Mouse (Mus musculus): ENCODE data around the gene Grm5. TPM values are rescaled to one million over a fixed set of nuclear protein-coding genes. Genes with fewer than 3 reads are reported as not detected.

Grm5 gene
- polyA plus RNA-seq, 1 experiment = not detected

DNA sequence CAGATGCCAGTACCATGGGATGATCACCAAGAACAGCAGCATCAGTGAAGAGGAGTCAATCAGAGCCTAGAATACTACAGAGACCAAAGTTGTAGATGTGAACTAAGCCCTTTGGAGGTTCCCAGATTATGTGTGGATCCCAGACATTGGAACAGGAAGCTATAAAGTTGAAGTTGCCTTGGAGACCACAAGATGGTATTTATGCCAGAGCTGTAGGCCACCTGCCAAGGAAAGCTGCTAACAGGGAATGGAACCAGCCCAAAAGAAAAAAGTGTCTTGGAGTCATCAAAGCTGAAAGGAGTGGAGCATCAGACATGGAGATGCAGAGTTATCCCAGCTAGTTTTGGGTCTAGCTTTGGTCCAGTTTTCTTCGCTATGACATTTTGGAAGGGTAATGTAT is 366.2 kb downstream of the Grm5 start:
- no peak overlapping the region for H3K27ac ChIP-seq (ENCODE audit: control insufficient read depth, insufficient read depth, low read length)
- WGBS = 91% methylated on average over 1 of the region's 1 CpGs
- H3K4me1 ChIP-seq (replicated peaks; ENCODE audit: control insufficient read depth, insufficient read depth, low read length) = no peaks in the 10 kb centered on the region
- TF ChIP-seq CTCF (IDR thresholded peaks at IDR 0.05; ENCODE audit: borderline replicate concordance, control insufficient read depth, extremely low read depth, insufficient read depth, low read length, poor library complexity) (no peak), POLR2A (IDR thresholded peaks at IDR 0.05; ENCODE audit: control insufficient read depth, extremely low read depth, insufficient read depth, low read length, poor library complexity) (no peak)
- no peaks in the 10 kb centered on the region for H3K27me3 ChIP-seq (ENCODE audit: control insufficient read depth, insufficient read depth, low read length)
- H3K4me3 ChIP-seq (ENCODE audit: control insufficient read depth, insufficient read depth, low read length) = no peak overlapping the region
- no peaks in the 10 kb centered on the region for H3K36me3 ChIP-seq (ENCODE audit: control insufficient read depth, insufficient read depth, low read length)
- DNase-seq = no peak

- WGBS = 51% methylated on average over 1 of the region's 1 CpGs
- no peaks in the 10 kb centered on the region for H3K27me3 ChIP-seq (ENCODE audit: control insufficient read depth, insufficient read depth, low read length)
Observed at GRCm38 (mm10) chr7:87973216-87973615, 389.2 kb downstream of the Grm5 start.

GRCm38 (mm10) chr7:87975041-87975440 is 391.1 kb downstream of the Grm5 start:
- no peak for DNase-seq
- H3K4me1 ChIP-seq (replicated peaks; ENCODE audit: control insufficient read depth, insufficient read depth, low read length) = no peaks in the 10 kb centered on the region

More at GRCm38 (mm10) chr7:87973216-87973615, 389.2 kb downstream of the Grm5 start:
- no peak overlapping the region for H3K27ac ChIP-seq (ENCODE audit: control insufficient read depth, insufficient read depth, low read length)
- TF ChIP-seq CTCF (IDR thresholded peaks at IDR 0.05; ENCODE audit: borderline replicate concordance, control insufficient read depth, extremely low read depth, insufficient read depth, low read length, poor library complexity) (no peak), POLR2A (IDR thresholded peaks at IDR 0.05; ENCODE audit: control insufficient read depth, extremely low read depth, insufficient read depth, low read length, poor library complexity) (no peak)
- H3K4me3 ChIP-seq (ENCODE audit: control insufficient read depth, insufficient read depth, low read length) = no peak overlapping the region
- H3K4me1 ChIP-seq (replicated peaks; ENCODE audit: control insufficient read depth, insufficient read depth, low read length) = no peaks in the 10 kb centered on the region
- H3K36me3 ChIP-seq (ENCODE audit: control insufficient read depth, insufficient read depth, low read length) = no peaks in the 10 kb centered on the region
- DNase-seq = no peak

DNA sequence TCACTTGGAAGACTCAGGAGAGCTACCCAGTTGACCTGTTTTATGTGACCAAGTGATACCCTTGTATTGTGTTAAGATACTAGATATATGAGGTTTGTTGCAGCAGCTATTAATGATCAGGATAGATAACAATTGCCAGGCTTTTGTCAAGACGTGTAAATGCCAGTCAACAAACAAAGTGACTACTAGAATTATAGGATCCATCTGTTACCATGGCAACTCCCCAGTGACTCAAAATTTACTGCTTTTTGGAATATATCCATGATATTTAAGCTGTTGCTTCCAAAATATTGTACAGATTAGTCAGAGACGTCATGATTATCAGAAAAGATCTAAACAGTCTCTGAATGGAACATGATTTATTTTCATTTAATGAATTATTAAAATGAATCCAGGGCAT is 399.5 kb downstream of the Grm5 start:
- no peak for TF ChIP-seq POLR2A (IDR thresholded peaks at IDR 0.05; ENCODE audit: control insufficient read depth, extremely low read depth, insufficient read depth, low read length, poor library complexity)
- TF ChIP-seq CTCF (IDR thresholded peaks at IDR 0.05; ENCODE audit: borderline replicate concordance, control insufficient read depth, extremely low read depth, insufficient read depth, low read length, poor library complexity) = no peak
- Histone ChIP-seq H3K4me1 (replicated peaks; ENCODE audit: control insufficient read depth, insufficient read depth, low read length) (no peaks in the 10 kb centered on the region), H3K4me3 (ENCODE audit: control insufficient read depth, insufficient read depth, low read length) (no peak overlapping the region), H3K36me3 (ENCODE audit: control insufficient read depth, insufficient read depth, low read length) (no peaks in the 10 kb centered on the region), H3K27ac (ENCODE audit: control insufficient read depth, insufficient read depth, low read length) (no peak overlapping the region), H3K27me3 (ENCODE audit: control insufficient read depth, insufficient read depth, low read length) (no peaks in the 10 kb centered on the region)
- WGBS = 88% methylated on average over 2 of the region's 2 CpGs
- no peak for DNase-seq

More at GRCm38 (mm10) chr7:87975041-87975440, 391.1 kb downstream of the Grm5 start:
- Histone ChIP-seq H3K36me3 (ENCODE audit: control insufficient read depth, insufficient read depth, low read length) (no peaks in the 10 kb centered on the region), H3K27me3 (ENCODE audit: control insufficient read depth, insufficient read depth, low read length) (no peaks in the 10 kb centered on the region), H3K27ac (ENCODE audit: control insufficient read depth, insufficient read depth, low read length) (no peak overlapping the region), H3K4me3 (ENCODE audit: control insufficient read depth, insufficient read depth, low read length) (no peak overlapping the region)
- TF ChIP-seq CTCF (IDR thresholded peaks at IDR 0.05; ENCODE audit: borderline replicate concordance, control insufficient read depth, extremely low read depth, insufficient read depth, low read length, poor library complexity) (no peak), POLR2A (IDR thresholded peaks at IDR 0.05; ENCODE audit: control insufficient read depth, extremely low read depth, insufficient read depth, low read length, poor library complexity) (no peak)
- 90% methylated on average over 8 of the region's 8 CpGs for WGBS

DNA sequence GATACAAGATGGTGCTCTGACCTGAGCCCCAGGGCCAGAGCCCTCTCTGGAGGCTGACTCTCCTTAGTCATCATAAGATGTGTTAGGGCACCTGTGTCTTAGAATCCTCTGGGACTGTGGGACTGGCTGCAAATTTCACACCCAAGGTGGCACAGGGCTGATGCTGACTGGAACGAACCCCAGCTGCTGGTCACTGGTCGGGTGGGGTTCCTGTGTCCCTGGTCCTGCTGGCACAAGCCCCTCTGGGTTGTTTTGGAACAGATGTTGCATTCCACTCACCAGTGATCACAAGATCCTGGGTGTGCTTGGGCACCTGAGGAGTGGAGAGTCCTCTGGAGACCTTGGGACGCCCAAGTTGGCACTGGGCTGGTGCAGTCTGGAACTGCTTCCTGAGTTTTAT is 430.5 kb downstream of the Grm5 start:
- 90% methylated on average over 3 of the region's 3 CpGs for WGBS
- no peak for DNase-seq
- no peaks in the 10 kb centered on the region for H3K27me3 ChIP-seq (ENCODE audit: control insufficient read depth, insufficient read depth, low read length)
- TF ChIP-seq CTCF (IDR thresholded peaks at IDR 0.05; ENCODE audit: borderline replicate concordance, control insufficient read depth, extremely low read depth, insufficient read depth, low read length, poor library complexity) (no peak), POLR2A (IDR thresholded peaks at IDR 0.05; ENCODE audit: control insufficient read depth, extremely low read depth, insufficient read depth, low read length, poor library complexity) (no peak)
- no peaks in the 10 kb centered on the region for H3K4me1 ChIP-seq (replicated peaks; ENCODE audit: control insufficient read depth, insufficient read depth, low read length)
- H3K27ac ChIP-seq (ENCODE audit: control insufficient read depth, insufficient read depth, low read length) = no peak overlapping the region
- H3K36me3 ChIP-seq (ENCODE audit: control insufficient read depth, insufficient read depth, low read length) = no peaks in the 10 kb centered on the region
- H3K4me3 ChIP-seq (ENCODE audit: control insufficient read depth, insufficient read depth, low read length) = no peak overlapping the region

GRCm38 (mm10) chr7:88027411-88028132 is 443.6 kb downstream of the Grm5 start:
- DNase-seq = no peak
- Histone ChIP-seq H3K36me3 (ENCODE audit: control insufficient read depth, insufficient read depth, low read length) (no peaks in the 10 kb centered on the region), H3K4me1 (replicated peaks; ENCODE audit: control insufficient read depth, insufficient read depth, low read length) (no peaks in the 10 kb centered on the region), H3K27ac (ENCODE audit: control insufficient read depth, insufficient read depth, low read length) (no peak overlapping the region), H3K4me3 (ENCODE audit: control insufficient read depth, insufficient read depth, low read length) (no peak overlapping the region), H3K27me3 (ENCODE audit: control insufficient read depth, insufficient read depth, low read length) (no peaks in the 10 kb centered on the region)
- 85% methylated on average over 3 of the region's 3 CpGs for WGBS
- TF ChIP-seq POLR2A (IDR thresholded peaks at IDR 0.05; ENCODE audit: control insufficient read depth, extremely low read depth, insufficient read depth, low read length, poor library complexity) (no peak), CTCF (IDR thresholded peaks at IDR 0.05; ENCODE audit: borderline replicate concordance, control insufficient read depth, extremely low read depth, insufficient read depth, low read length, poor library complexity) (no peak)

Measured in thymus, adult 2 months (tissue).